Mouse (Mus musculus): Measurements from ENCODE around the gene Fam117a. TPM values are rescaled to one million over a fixed set of nuclear protein-coding genes. Genes with fewer than 3 reads are reported as not detected.

Fam117a gene
- 134 and 151 TPM in 2 replicates for polyA plus RNA-seq (2015; fragmentation: Nextera tagmentation; extraction: Ambion mirVana)

GRCm38 (mm10) chr11:95336568-95337128 is at the start of gene Fam117a:
TSS of gene Fam117a (plus strand) at chr11:95337018.

GRCm38 (mm10) chr11:95310007-95310647 is 26.7 kb upstream of the Fam117a start, which contains the start of gene Kat7:
TSS of gene Kat7 (minus strand) at chr11:95310246.

GRCm38 (mm10) chr11:95384319-95384972 is 47.6 kb downstream of the Fam117a start, which contains the start of gene Slc35b1:
TSS of gene Slc35b1 (plus strand) at chr11:95384692.

GRCm38 (mm10) chr11:95413641-95414535 is 77.1 kb downstream of the Fam117a start, which contains the start of gene Spop:
TSS of gene Spop (plus strand) at chr11:95414080.

Other genes starting within 250 kb of the Fam117a start
- 0.05 TPM in 1 of 2 replicates, not detected in the other for gene Dlx3, start 216.9 kb upstream of the Fam117a start, polyA plus RNA-seq (2015; fragmentation: Nextera tagmentation; extraction: Ambion mirVana)
- gene Dlx4, start 190.8 kb upstream of the Fam117a start, polyA plus RNA-seq (2015; fragmentation: Nextera tagmentation; extraction: Ambion mirVana): 0.11 TPM in 1 of 2 replicates, not detected in the other
- gene Tac4, start 75.5 kb upstream of the Fam117a start, polyA plus RNA-seq (2015; fragmentation: Nextera tagmentation; extraction: Ambion mirVana): 0.10 and 0.19 TPM in 2 replicates
- gene Kat7, start 26.8 kb upstream of the Fam117a start, polyA plus RNA-seq (2015; fragmentation: Nextera tagmentation; extraction: Ambion mirVana): 35.9 and 36.7 TPM in 2 replicates
- 45.4 and 49.3 TPM in 2 replicates for gene Slc35b1, start 47.7 kb downstream of the Fam117a start, polyA plus RNA-seq (2015; fragmentation: Nextera tagmentation; extraction: Ambion mirVana)
- gene Spop, start 77.1 kb downstream of the Fam117a start, polyA plus RNA-seq (2015; fragmentation: Nextera tagmentation; extraction: Ambion mirVana): 86.7 and 98.7 TPM in 2 replicates
- gene Nxph3, start 177.6 kb downstream of the Fam117a start, polyA plus RNA-seq (2015; fragmentation: Nextera tagmentation; extraction: Ambion mirVana): 0.49 and 0.91 TPM in 2 replicates